Mouse (Mus musculus): ENCODE measurements around the gene Nudt13.
"Not testable (repeated sequence)": the region's sequence is repeated elsewhere in the genome, so short reads cannot be mapped to it uniquely, and the experiment has no call there.

Nudt13 gene

GRCm38 (mm10) chr14:20294117-20294892, at the start of gene Nudt13:
Gene Nudt13 (plus strand): TSS chr14:20294697.
- peak; percentile 59 for DNase-seq

- DNase-seq, result no peak
Observed at GRCm38 (mm10) chr14:20245318-20245717, 49.2 kb upstream of the Nudt13 start.

GRCm38 (mm10) chr14:20245861-20246260, 48.6 kb upstream of the Nudt13 start:
- DNase-seq, result no peak

- DNase-seq, result no peak
Observed at GRCm38 (mm10) chr14:20246811-20247266, 47.7 kb upstream of the Nudt13 start.

GRCm38 (mm10) chr14:20248001-20248400, 46.5 kb upstream of the Nudt13 start:
- no peak for DNase-seq

- peak; percentile 25 for DNase-seq
Observed at GRCm38 (mm10) chr14:20250237-20251171, 44.0 kb upstream of the Nudt13 start.

- DNase-seq, result peak; percentile 83
Observed at GRCm38 (mm10) chr14:20258185-20259113, 36.0 kb upstream of the Nudt13 start.

GRCm38 (mm10) chr14:20262346-20262745, 32.2 kb upstream of the Nudt13 start:
- no peak for DNase-seq

GRCm38 (mm10) chr14:20268421-20268820, 26.1 kb upstream of the Nudt13 start:
- DNase-seq, result peak; percentile 21

- no peak for DNase-seq
Observed at GRCm38 (mm10) chr14:20269082-20269809, 25.3 kb upstream of the Nudt13 start, which contains the start of gene Kcnk16. Gene Kcnk16 (minus strand): TSS chr14:20269199.

GRCm38 (mm10) chr14:20291391-20291790, 3.1 kb upstream of the Nudt13 start:
- DNase-seq, result no peak

GRCm38 (mm10) chr14:20294947-20295346, 450 bp downstream of the Nudt13 start:
- DNase-seq, result no peak

GRCm38 (mm10) chr14:20297616-20298015, 3.1 kb downstream of the Nudt13 start:
- DNase-seq, result no peak

- no peak for DNase-seq
Observed at GRCm38 (mm10) chr14:20298131-20298530, 3.6 kb downstream of the Nudt13 start.

GRCm38 (mm10) chr14:20305085-20305484, 10.6 kb downstream of the Nudt13 start:
- DNase-seq, result not testable (repeated sequence)

GRCm38 (mm10) chr14:20315137-20315536, 20.6 kb downstream of the Nudt13 start:
- no peak for DNase-seq

- peak; percentile 67 for DNase-seq
Observed at GRCm38 (mm10) chr14:20319420-20319819, 24.9 kb downstream of the Nudt13 start.

- DNase-seq, result no peak
Observed at GRCm38 (mm10) chr14:20324196-20324595, 29.7 kb downstream of the Nudt13 start.

- DNase-seq, result no peak
Observed at GRCm38 (mm10) chr14:20328474-20328873, 34.0 kb downstream of the Nudt13 start.

GRCm38 (mm10) chr14:20331316-20331715, 36.8 kb downstream of the Nudt13 start:
- DNase-seq, result no peak

- no peak for DNase-seq
Observed at GRCm38 (mm10) chr14:20339415-20339814, 44.9 kb downstream of the Nudt13 start.

- DNase-seq, result no peak
Observed at GRCm38 (mm10) chr14:20340149-20340548, 45.7 kb downstream of the Nudt13 start.

Data from right cerebral cortex, postnatal 4 days (tissue).